Mouse (Mus musculus): Measurements from ENCODE around the gene Galm. TPM values are rescaled to one million over a fixed set of nuclear protein-coding genes. Genes with fewer than 3 reads are reported as not detected.
A peak's percentile ranks its signal among the peaks of the same experiment; 100 is the strongest.
"Not testable (repeated sequence)": the region's sequence is repeated elsewhere in the genome, so short reads cannot be mapped to it uniquely, and the experiment has no call there.

Galm gene
- polyA plus RNA-seq, 1 experiment from 2014 or later = 23.3 TPM

DNA sequence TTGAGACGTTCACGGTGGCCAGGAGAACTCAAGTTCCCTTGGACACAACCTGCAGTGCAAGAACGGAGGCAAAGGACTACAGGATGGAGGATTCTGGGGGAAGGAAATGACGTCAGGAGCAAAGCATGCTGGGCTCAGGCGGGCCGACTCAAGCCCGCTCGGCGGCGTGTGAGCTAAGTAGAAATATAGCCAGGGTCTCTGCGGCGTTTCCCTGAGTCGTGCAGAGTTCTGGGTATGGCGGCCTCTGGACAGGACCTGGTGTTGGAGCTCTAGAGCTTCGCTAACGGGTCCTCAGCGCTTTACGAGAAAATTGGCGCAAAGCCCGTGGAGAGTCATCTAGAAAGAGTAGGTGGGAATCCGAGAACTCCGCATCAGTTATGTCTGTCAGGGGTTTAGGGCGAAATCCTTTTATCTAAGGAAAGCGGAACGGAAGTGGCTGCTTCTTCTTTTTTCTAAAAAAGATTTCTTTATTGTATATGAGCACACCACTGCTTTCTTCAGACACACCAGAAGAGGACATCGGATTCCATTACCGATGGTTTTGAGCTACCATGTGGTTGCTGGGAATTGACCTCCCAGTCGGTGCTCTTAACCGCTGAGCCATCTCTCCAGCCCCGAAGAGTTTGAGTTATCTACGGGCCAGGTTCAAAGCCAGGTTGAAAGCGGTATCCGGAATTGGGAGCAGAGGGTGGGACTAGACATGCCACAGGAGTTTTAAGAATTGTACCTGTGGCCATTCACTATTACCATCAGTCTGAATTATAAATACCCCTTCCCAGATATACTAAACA lies 97.2 kb downstream of the Galm start, which contains the start of gene Gemin6:
Gemin6 (plus strand) TSS at position 116 of the 791 bp plus-strand sequence.
- H3K27me3 ChIP-seq = no peaks in the 10 kb centered on the region
- under 1% methylated on average over 33 of the region's 33 CpGs for WGBS
- ATAC-seq (ENCODE audit: insufficient number of reproducible peaks, insufficient read depth, low FRiP score, low TSS enrichment) = peak; percentile 96

DNA sequence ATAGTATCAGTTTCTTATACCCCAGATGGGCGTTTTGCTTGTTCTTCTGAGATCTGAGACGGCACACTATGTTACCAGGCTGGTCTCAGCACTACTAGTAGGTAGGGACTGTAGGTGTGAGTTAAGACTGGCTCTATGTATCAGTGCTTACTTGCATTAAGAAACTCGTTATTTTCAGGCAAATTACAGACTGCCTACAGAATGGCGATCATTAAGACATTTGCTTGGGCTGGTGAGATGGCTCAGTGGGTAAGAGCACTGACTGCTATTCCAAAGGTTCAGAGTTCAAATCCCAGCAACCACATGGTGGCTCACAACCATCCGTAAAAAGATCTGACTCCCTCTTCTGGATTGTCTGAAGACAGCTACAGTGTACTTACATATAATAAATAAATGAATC lies 97.9 kb downstream of the Galm start:
- not testable (repeated sequence) for ATAC-seq (ENCODE audit: insufficient number of reproducible peaks, insufficient read depth, low FRiP score, low TSS enrichment); H3K9me3 ChIP-seq; H3K4me1 ChIP-seq; H3K27me3 ChIP-seq; H3K36me3 ChIP-seq
- Histone ChIP-seq H3K27ac (peak overlapping the region; percentile 88; the same call in 1 of the 2 replicates), H3K4me2 (replicated peaks) (peak overlapping the region; percentile 70), H3K9ac (peak overlapping the region; percentile 73), H3K4me3 (peak overlapping the region; percentile 63)
- 47% methylated on average over 5 of the region's 5 CpGs for WGBS

More for the DNA sequence above, 97.2 kb downstream of the Galm start, which contains the start of gene Gemin6:
- Histone ChIP-seq H3K4me1 (peaks cover 5% of the 10 kb centered on the region; the same call in 1 of the 2 replicates), H3K4me3 (peak within 1 kb of the TSS; percentile 63), H3K9me3 (no peaks in the 10 kb centered on the region), H3K9ac (peak within 1 kb of the TSS; percentile 73), H3K4me2 (replicated peaks) (peak within 1 kb of the TSS; percentile 70), H3K36me3 (peaks cover 8% of the 10 kb centered on the region; the same call in 1 of the 2 replicates), H3K27ac (peak within 1 kb of the TSS; percentile 88)

DNA sequence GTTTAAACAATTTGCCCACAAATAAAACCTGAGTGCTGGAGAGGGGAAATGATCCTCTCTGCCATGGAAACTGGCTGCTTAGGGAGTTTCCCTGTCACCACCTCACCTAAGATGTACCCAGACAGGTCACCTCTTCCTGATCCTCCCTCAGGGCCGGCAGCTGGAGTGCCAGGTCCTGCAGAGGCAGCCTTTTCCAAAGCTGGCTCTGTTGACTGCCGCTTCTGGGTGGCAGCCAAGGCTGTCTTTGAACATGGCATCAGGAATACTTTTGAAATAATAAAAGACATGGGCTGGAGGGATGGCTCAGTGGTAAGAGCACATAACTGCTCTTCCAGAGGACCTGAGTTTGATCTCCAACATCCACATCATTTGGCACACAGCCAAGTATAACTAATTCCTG lies 102.1 kb downstream of the Galm start:
- H3K36me3 ChIP-seq = peaks cover 8% of the 10 kb centered on the region; the same call in 1 of the 2 replicates
- H3K4me3 ChIP-seq = no peak overlapping the region
- H3K9me3 ChIP-seq = no peaks in the 10 kb centered on the region
- whole genome bisulfite sequencing = 90% methylated on average over 2 of the region's 2 CpGs
- H3K27me3 ChIP-seq = no peaks in the 10 kb centered on the region
- H3K4me1 ChIP-seq = peaks cover 5% of the 10 kb centered on the region; the same call in 1 of the 2 replicates
- H3K9ac ChIP-seq = no peak overlapping the region
- no peak overlapping the region for H3K27ac ChIP-seq
- no peak overlapping the region for H3K4me2 ChIP-seq (replicated peaks)
- no peak for ATAC-seq (ENCODE audit: insufficient number of reproducible peaks, insufficient read depth, low FRiP score, low TSS enrichment)

DNA sequence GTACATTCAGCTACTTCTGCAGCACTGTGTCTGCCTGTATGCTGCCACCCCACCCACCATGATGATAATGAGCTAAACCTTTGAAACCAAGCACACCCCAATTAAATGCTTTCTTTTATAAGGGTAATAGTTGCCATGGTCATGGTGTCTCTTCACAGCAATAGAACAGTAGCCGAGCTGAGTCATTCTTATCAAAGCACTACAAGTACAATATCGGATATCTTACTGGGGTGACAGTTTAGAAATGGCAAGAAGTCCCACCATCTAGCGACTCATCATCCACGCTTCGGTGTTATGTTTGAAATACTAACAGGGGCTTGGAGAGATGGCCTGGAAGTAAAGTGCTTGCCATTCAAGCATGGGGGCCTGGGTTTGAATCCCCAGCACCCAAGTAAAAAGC lies 106.6 kb downstream of the Galm start:
- WGBS = 93% methylated on average over 5 of the region's 5 CpGs
- Histone ChIP-seq H3K27ac (no peak overlapping the region), H3K27me3 (no peaks in the 10 kb centered on the region), H3K4me3 (no peak overlapping the region), H3K4me2 (replicated peaks) (no peak overlapping the region), H3K9me3 (no peaks in the 10 kb centered on the region), H3K36me3 (peaks cover 16% of the 10 kb centered on the region), H3K4me1 (no peaks in the 10 kb centered on the region), H3K9ac (no peak overlapping the region)
- no peak for ATAC-seq (ENCODE audit: insufficient number of reproducible peaks, insufficient read depth, low FRiP score, low TSS enrichment)

DNA sequence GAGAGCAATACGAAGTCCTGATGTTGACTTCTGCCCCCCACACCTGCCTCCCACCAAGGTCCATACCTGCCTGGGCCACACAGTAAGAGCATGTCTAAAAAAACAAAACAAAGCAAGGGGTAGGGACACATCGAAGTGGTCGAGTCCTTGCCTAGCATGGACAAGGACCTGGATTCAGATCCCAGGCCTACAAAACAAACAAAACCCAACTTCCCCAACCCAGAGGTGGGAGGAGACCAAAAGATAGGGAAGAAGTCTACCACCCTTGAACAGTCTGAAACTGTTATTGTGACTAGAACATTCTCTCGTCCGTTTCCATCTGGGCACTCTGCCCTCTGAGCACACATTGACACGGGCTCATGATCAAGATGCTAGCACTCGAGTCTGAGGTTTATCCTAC lies 107.1 kb downstream of the Galm start:
- Histone ChIP-seq H3K4me3 (no peak overlapping the region), H3K36me3 (peaks cover 19% of the 10 kb centered on the region), H3K9me3 (no peaks in the 10 kb centered on the region), H3K27ac (no peak overlapping the region), H3K4me2 (replicated peaks) (no peak overlapping the region), H3K4me1 (no peaks in the 10 kb centered on the region), H3K27me3 (no peaks in the 10 kb centered on the region), H3K9ac (no peak overlapping the region)
- ATAC-seq (ENCODE audit: insufficient number of reproducible peaks, insufficient read depth, low FRiP score, low TSS enrichment) = no peak
- WGBS = 89% methylated on average over 7 of the region's 7 CpGs

Other genes starting within 250 kb of the Galm start
- 31.6 and 32.0 TPM in 2 replicates for gene Atl2, start 231.3 kb upstream of the Galm start, polyA plus RNA-seq (2016; fragmentation: Nextera tagmentation; extraction: Ambion mirVana)
- 107 and 109 TPM in 2 replicates for gene Hnrnpll, start 65.1 kb upstream of the Galm start, polyA plus RNA-seq (2016; fragmentation: Nextera tagmentation; extraction: Ambion mirVana)
- 723 and 760 TPM in 2 replicates for gene Srsf7, start 79.8 kb downstream of the Galm start, polyA plus RNA-seq (2016; fragmentation: Nextera tagmentation; extraction: Ambion mirVana)
- 0.10 TPM in 2 replicates for gene Ttc39d, start 80.0 kb downstream of the Galm start, polyA plus RNA-seq (2016; fragmentation: Nextera tagmentation; extraction: Ambion mirVana)
- gene Gemin6, start 97.0 kb downstream of the Galm start, polyA plus RNA-seq (2016; fragmentation: Nextera tagmentation; extraction: Ambion mirVana) = 33.7 and 34.7 TPM in 2 replicates
- 21.2 and 24.1 TPM in 2 replicates for gene Morn2, start 162.7 kb downstream of the Galm start, polyA plus RNA-seq (2016; fragmentation: Nextera tagmentation; extraction: Ambion mirVana)
- 29.5 and 30.7 TPM in 2 replicates for gene Dhx57, start 163.0 kb downstream of the Galm start, polyA plus RNA-seq (2016; fragmentation: Nextera tagmentation; extraction: Ambion mirVana)
- gene Arhgef33, start 179.9 kb downstream of the Galm start, polyA plus RNA-seq (2016; fragmentation: Nextera tagmentation; extraction: Ambion mirVana) = 1.2 and 1.7 TPM in 2 replicates
- 1.6 and 4.7 TPM in 2 replicates for gene Gm10190, start 246.1 kb downstream of the Galm start, polyA plus RNA-seq (2016; fragmentation: Nextera tagmentation; extraction: Ambion mirVana)